Mouse (Mus musculus) brain, adult 2 months (tissue): ENCODE results near the gene Syce3.

Experiments
- DNase-seq: peaks from one replicate; pipeline ENCODE4 v3.0.0; 2011; ENCODE audit warnings: low read depth, low spot score

The Syce3 gene

GRCm38 (mm10) chr15:89424621-89425020 lies 14.3 kb upstream of the Syce3 start:
- no peak for DNase-seq

- DNase-seq = peak; percentile 33
Measured at GRCm38 (mm10) chr15:89421938-89422337, 11.6 kb upstream of the Syce3 start.

GRCm38 (mm10) chr15:89415282-89415681 lies 5.0 kb upstream of the Syce3 start:
- DNase-seq = peak; percentile 58

GRCm38 (mm10) chr15:89406691-89407090 lies 3.6 kb downstream of the Syce3 start:
- no peak for DNase-seq

- DNase-seq = no peak
Measured at GRCm38 (mm10) chr15:89404831-89405623, 5.3 kb downstream of the Syce3 start.

GRCm38 (mm10) chr15:89402471-89402870 lies 7.8 kb downstream of the Syce3 start:
- DNase-seq = no peak

- DNase-seq = no peak
Measured at GRCm38 (mm10) chr15:89399716-89400115, 10.6 kb downstream of the Syce3 start.

GRCm38 (mm10) chr15:89398146-89398545 lies 12.2 kb downstream of the Syce3 start:
- peak; percentile 31 for DNase-seq

GRCm38 (mm10) chr15:89396883-89397282 lies 13.4 kb downstream of the Syce3 start:
- DNase-seq = no peak

GRCm38 (mm10) chr15:89390081-89390480 lies 20.2 kb downstream of the Syce3 start:
- peak; percentile 59 for DNase-seq

GRCm38 (mm10) chr15:89387127-89387526 lies 23.2 kb downstream of the Syce3 start:
- DNase-seq = no peak

GRCm38 (mm10) chr15:89384617-89385016 lies 25.7 kb downstream of the Syce3 start, which contains the start of gene Klhdc7b:
TSS of gene Klhdc7b (plus strand) at chr15:89384917.
- DNase-seq = no peak

- DNase-seq = no peak
Measured at GRCm38 (mm10) chr15:89379429-89379828, 30.9 kb downstream of the Syce3 start.

- DNase-seq = peak; percentile 90
Measured at GRCm38 (mm10) chr15:89378831-89379401, 31.4 kb downstream of the Syce3 start, which contains the start of gene Odf3b. TSS of gene Odf3b (minus strand) at chr15:89379282.

GRCm38 (mm10) chr15:89377938-89378828 lies 32.1 kb downstream of the Syce3 start:
- DNase-seq = peak; percentile 50

GRCm38 (mm10) chr15:89377362-89377761 lies 32.9 kb downstream of the Syce3 start:
- no peak for DNase-seq

GRCm38 (mm10) chr15:89376957-89377356 lies 33.3 kb downstream of the Syce3 start, which contains the start of gene Tymp:
TSS of gene Tymp (minus strand) at chr15:89377039.
- no peak for DNase-seq

GRCm38 (mm10) chr15:89376040-89376439 lies 34.3 kb downstream of the Syce3 start:
- DNase-seq = no peak

GRCm38 (mm10) chr15:89374801-89375534 lies 35.3 kb downstream of the Syce3 start:
- no peak for DNase-seq

GRCm38 (mm10) chr15:89374340-89374739 lies 36.0 kb downstream of the Syce3 start:
- DNase-seq = no peak

GRCm38 (mm10) chr15:89373762-89374248 lies 36.5 kb downstream of the Syce3 start, which contains the start of gene Sco2:
TSS of gene Sco2 (minus strand) at chr15:89373846.
- peak; percentile 94 for DNase-seq
